Mouse (Mus musculus): ENCODE measurements at regions not wholly inside any gene's neighbourhood (a gene's known extent, or its start where the extent isn't known, plus 50 kb on each side); places are given as distances from the start of the nearest gene placed in this dataset.

DNA sequence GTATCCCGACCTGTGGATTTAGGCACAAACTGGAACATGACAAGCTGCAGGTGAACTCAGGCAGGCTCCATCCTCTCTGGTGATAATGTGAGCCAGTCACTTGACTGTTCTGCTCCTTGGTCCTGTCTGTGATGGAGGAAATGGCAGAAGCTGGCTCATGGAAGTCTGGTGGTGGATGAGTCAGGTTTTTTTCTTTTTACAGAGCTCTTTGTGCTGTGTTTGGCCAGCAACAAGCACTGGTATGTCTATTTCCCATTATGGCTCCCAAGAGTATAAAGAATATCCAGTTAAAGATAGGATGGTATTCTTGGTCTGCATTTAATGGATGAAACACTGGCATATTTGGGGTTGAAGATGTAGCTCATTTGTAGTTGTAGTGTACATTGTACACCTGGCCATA lies 50.5 kb upstream of the Bach2 start:
- H3K4me3 ChIP-seq = no peak overlapping the region
- H3K4me1 ChIP-seq (replicated peaks) = no peaks in the 10 kb centered on the region
- no peaks in the 10 kb centered on the region for H3K9me3 ChIP-seq
- no peak overlapping the region for H3K9ac ChIP-seq
- no peaks in the 10 kb centered on the region for H3K27me3 ChIP-seq
- WGBS = 92% methylated on average over 1 of the region's 1 CpGs
- H3K27ac ChIP-seq (replicated peaks) = no peak overlapping the region
- no peak for ATAC-seq (ENCODE audit: low FRiP score, low read depth)
- H3K36me3 ChIP-seq = no peaks in the 10 kb centered on the region
- no peak overlapping the region for H3K4me2 ChIP-seq

DNA sequence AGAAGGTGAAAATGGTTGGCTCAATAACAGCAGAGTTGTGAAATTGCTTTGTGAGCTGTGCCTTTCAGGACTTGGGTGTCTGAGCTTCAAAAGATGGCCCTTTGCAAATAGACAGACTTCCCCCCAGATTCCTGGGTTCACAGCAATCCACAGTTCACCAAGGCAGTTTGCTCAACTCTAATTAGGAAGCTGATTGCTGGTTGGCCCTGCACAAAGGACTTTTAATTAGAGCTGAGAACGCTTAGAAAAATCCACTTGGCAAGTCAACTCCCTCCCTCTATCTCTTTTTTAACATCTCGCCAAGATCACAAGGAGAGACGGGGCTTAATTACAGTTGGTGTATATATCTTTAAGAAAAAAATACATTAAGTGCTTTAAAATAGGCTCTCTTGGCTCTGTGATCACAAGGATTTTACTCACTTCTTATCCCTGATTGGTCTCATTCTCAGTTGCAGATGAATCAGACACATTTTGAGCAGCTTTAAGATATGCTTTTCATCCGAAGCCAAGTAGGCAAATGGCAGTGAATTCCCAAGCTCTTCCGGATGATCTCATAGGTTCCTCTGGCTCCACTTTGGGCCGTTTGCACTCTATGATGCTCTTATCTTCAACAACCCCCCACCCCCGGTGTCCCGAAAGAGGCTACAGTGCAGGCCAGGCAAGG lies 49.7 kb upstream of the Bach2 start:
- H3K9me3 ChIP-seq = no peaks in the 10 kb centered on the region
- WGBS = 72% methylated on average over 8 of the region's 8 CpGs
- no peak overlapping the region for H3K4me3 ChIP-seq
- H3K36me3 ChIP-seq = no peaks in the 10 kb centered on the region
- ATAC-seq (ENCODE audit: low FRiP score, low read depth) = no peak
- H3K4me2 ChIP-seq = no peak overlapping the region
- H3K9ac ChIP-seq = no peak overlapping the region
- H3K4me1 ChIP-seq (replicated peaks) = no peaks in the 10 kb centered on the region
- no peaks in the 10 kb centered on the region for H3K27me3 ChIP-seq
- no peak overlapping the region for H3K27ac ChIP-seq (replicated peaks)
